Mouse (Mus musculus) erythroblast, embryonic 14.5 days (primary cell): Measurements from ENCODE around the gene Tnfsf12.

Experiments used
- GATA1 ChIP-seq: IDR thresholded peaks from 2 replicates; pipeline ENCODE4 v1.6.1; 2012; ENCODE audit warnings: low read length, inconsistent platforms, mixed read lengths
- TAL1 ChIP-seq: IDR thresholded peaks from 3 replicates; pipeline ENCODE4 v1.6.1; 2012; ENCODE audit warnings: low read length, inconsistent platforms, mixed read lengths

DNA sequence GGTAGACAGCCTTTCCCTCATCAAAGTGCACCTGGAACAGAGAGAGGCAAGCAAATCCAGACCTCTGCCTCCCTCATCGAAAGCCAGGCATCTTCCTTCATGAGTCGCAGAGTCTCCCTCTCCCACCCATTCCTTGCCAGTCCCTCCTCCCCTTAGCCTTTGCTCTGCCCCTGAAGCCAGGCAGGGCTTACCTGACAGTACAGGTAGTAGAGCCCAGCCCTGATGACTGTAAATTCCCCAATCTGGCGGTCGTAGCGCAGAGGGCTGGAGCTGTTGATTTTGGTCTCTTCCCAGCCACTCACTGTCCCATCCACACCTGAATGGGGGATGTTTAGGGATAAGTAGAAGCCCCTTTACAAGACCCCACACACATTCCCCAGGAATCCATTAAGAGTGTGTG lies 8.6 kb downstream of the Tnfsf12 start:
- no peak for TF ChIP-seq GATA1
- TF ChIP-seq TAL1: no peak
